Mouse (Mus musculus) small intestine, adult 2 months (tissue): ENCODE measurements around the gene Enc1.

ENCODE experiments used
- CTCF ChIP-seq: fragments of 200-500 bp; IDR thresholded peaks from 2 replicates; pipeline ENCODE4 v1.5.1; 2012; ENCODE audit warnings: low read depth, mild to moderate bottlenecking, control low read depth, inconsistent platforms, low read length, moderate library complexity, mixed read lengths; ENCODE audit not compliant: insufficient replicate concordance, insufficient read length; ENCODE audit errors: extremely low read depth
- POLR2A ChIP-seq: fragments of 200-500 bp; IDR thresholded peaks from 2 replicates; pipeline ENCODE4 v1.6.1; 2012; ENCODE audit warnings: low read depth, mild to moderate bottlenecking, control low read depth, inconsistent platforms, low read length, moderate library complexity

GRCm38 (mm10) chr13:97260456-97261180 is 19.7 kb downstream of the Enc1 start:
- TF ChIP-seq POLR2A: no peak
- no peak for TF ChIP-seq CTCF
